Mouse (Mus musculus): ENCODE data around the gene Olfr211. TPM values are rescaled to one million over a fixed set of nuclear protein-coding genes. Genes with fewer than 3 reads are reported as not detected.
"Not testable (repeated sequence)": the region's sequence is repeated elsewhere in the genome, so short reads cannot be mapped to it uniquely, and the experiment has no call there.

The Olfr211 gene
- not detected in 2 replicates for polyA plus RNA-seq (2012; rRNA removed)

DNA sequence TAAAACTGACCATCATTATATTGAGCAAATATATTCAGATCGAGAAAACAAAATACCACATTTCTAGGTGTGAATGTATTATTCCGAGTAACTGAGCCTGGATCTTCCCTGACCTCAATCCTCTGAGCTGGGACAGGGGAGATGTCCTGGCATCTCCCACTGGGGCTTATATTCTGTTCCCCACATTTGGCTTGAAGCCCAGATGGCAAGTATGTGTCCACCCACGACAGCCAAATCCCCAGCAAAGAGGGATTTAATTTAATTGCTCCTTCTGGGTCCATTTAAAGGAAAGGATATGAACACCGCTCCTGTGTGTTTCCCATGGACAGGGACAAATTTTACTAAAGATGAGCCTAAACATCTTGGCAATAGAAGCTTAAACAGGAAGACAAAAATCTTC lies at the start of gene Olfr211:
Gene Olfr211, plus strand, starts transcription at position 301 of the 400 bp plus-strand sequence.
- no peak for DNase-seq (ENCODE audit: low read depth, low spot score)
- 70% methylated on average over 4 of the region's 4 CpGs for WGBS

DNA sequence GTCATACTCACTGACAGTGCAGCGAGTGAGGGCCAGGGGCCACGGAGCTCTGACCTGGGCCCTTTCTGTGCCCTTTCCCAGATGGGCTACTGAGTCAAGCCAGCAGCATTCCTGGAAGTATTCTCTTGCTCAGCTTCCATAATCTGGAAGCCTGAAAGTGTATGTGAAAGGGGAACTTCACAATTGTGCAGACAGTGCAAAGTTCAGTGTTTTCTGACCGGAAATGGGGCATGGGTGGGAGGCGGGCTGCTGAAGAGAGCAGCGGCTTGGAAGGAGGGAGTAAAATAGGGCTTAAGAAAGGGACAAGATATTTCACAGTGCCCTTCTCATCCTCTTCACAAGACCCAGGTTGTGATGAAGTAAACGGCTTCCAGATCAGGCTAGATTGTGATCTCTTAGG lies 49.4 kb upstream of the Olfr211 start:
- WGBS = 69% methylated on average over 6 of the region's 6 CpGs
- DNase-seq (ENCODE audit: low read depth, low spot score) = no peak

DNA sequence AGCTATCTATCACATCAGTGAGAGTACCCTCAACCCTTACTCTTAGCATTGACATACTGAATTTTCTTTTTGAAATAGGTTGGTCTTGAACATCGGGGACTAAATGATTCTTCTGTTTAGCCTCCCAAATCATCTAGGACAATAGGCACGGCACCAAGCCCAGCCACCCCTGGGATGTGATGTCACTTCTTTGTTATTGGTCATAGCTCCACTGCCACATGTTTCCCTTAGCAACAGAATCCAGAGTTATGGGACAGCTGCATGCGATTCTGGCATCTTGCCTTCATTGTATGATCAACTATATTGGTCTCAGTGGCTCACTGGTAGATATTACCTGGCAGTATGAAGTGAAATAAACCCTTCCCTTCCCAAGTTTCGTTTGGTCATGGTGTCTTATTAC lies 48.4 kb upstream of the Olfr211 start:
- WGBS = 57% methylated on average over 4 of the region's 4 CpGs
- no peak for DNase-seq (ENCODE audit: low read depth, low spot score)

DNA sequence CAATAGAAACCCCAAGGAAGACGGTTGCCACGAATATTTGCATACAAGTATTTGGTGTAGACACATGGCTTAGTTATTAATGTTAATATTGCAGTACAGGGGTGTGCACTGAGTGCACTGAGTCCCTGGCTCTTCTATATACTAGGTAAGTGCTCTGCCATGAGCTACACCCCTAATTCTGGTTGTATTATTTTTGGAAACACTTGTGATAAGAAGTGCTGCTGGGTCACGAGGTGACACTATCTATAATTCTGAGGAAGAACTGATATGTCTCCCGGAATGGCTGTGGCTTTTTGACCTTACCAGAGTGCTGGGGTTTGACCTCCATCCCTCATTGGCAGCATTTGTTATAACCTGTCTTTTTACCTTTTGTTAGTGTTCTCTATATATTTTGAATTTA lies 48.0 kb upstream of the Olfr211 start:
- DNase-seq (ENCODE audit: low read depth, low spot score) = no peak
- 64% methylated on average over 4 of the region's 4 CpGs for WGBS

DNA sequence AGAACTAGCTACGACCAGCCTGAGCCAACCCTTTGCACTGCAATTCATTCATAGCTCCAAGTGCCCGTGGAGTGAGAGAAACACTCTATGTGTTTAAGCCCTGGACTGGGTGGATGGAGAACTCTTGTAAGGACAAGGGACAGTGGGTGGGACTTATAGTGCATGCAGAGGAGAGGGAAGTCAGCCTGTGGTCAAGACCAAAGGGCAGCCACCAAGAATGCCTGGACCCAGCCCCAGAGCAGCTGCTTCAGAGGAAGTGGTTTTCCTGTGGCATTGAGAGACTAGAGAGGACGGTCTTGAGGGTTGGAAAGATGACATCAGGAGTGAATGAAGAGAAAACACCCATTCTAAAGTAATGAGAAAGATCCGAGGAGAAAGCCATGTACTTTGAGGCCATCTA lies 33.1 kb upstream of the Olfr211 start:
- no peak for DNase-seq (ENCODE audit: low read depth, low spot score)
- 57% methylated on average over 4 of the region's 4 CpGs for WGBS

DNA sequence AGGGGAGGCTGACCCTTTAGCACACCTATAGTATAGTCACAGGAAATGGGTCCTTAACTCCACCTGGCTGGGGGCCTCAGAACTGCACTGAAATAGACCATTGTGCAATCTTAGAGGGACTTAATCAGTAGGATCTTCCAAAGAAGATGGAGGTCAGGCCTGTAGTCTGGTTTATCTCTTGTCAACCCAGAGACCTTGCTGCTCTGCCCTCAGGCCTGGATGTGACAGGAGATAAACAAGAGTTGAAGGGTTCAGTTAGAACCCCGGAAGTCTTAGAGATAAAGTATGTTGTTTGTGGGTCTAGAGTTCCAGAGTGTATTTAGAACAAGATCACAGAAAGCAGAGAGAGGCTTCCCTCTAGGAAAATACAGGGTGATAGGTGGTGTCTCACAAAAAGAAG lies 32.4 kb upstream of the Olfr211 start:
- 73% methylated on average over 1 of the region's 1 CpGs for WGBS
- no peak for DNase-seq (ENCODE audit: low read depth, low spot score)

DNA sequence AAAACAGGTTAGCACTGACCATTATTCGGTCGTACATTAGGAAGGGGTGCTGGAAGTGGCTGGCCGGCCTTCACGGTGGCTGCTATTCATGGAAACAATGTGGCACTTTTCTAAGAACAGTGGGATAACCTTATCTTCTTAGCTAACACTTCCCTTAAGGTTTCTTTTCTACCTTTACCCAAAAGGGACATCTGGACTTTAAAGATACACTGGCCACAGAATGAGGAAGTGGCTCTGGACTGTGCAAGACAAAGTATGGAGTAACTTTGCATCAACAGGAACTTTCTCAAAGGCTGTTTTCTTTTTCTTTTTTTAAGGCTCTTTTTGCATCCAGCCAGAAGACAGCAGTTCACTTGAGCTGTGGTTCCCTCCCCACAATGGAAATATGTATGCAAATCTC lies 30.2 kb upstream of the Olfr211 start:
- DNase-seq (ENCODE audit: low read depth, low spot score) = no peak
- WGBS = 71% methylated on average over 4 of the region's 4 CpGs

DNA sequence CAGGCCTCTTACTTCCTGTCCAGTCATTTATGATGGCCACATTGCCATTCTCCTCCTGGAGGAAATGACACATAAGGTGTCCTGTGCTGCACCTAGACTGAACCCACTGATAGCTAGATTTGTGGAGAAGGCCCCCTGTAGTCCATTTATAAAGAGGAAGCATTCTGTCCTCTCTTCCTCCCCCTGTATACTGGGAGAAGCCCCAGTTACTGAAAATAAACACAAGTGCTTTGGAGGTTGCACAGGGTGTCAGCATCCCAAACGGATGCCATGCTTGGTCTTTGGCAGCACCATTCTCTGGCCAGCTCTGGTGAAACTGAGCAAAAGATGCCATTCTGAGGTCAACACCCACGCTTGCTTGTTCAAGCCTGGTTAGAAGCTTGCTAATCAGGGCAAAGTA lies 29.7 kb upstream of the Olfr211 start:
- WGBS = 73% methylated on average over 2 of the region's 2 CpGs
- no peak for DNase-seq (ENCODE audit: low read depth, low spot score)

DNA sequence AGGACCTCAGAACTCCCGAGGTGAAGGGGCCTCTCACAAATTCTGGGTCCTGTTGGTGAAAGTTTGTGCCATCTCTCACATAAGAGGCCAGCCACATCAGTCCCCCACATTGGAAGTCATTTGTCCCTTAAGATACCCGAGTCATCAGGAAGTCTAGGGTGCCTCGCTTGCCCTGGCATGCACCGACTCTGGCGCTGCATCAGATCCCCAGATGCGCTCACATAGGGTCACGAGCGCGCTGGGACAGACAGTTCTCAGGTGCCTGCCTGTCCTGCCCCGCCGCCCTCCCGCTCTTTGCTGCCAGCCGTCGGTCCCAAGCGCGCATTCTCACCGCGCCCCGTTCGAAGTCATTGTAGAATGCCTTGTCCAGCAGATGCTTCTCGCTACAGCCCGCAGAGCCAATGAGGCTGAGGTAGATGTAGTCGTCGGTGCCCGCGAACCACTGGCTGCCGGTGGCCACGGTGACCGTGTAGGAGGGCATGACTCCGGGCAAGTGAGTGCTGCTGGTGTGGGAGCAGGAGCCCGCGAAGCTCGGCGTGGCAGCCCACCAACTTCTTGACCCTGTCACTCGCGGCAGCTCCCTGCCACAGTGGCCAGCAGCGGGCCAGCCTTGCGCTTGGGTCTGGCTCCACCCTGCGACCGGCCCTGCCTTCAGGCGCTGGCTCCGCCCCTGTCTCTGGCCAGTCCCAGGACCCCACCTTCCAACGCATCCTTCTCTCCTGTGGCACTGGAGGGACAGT lies 28.2 kb upstream of the Olfr211 start, which contains the start of gene Alox5:
Gene Alox5, minus strand, starts transcription at position 635 of the 740 bp plus-strand sequence.
- 3% methylated on average over 43 of the region's 43 CpGs for WGBS
- DNase-seq (ENCODE audit: low read depth, low spot score) = no peak

DNA sequence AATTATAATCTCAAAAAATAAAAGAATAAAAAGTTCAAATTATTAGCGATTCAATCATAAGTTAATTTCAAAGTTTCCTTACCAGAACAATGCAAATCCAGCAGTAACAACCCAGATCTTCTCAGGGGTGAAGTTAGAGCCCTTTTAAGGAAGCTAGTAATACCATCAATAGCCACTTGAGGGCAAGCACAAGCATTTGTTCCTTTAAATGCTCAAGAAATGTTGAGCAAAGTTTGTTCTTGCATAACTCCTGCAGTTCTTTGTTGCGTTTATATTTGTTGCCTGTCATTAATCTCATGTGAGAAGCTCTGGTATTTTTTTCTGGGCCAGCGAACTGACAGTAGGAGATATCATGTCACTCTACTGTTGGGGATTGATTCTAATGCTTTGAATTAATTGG lies 20.8 kb upstream of the Olfr211 start:
- no peak for DNase-seq (ENCODE audit: low read depth, low spot score)
- WGBS = 19% methylated on average over 3 of the region's 3 CpGs

DNA sequence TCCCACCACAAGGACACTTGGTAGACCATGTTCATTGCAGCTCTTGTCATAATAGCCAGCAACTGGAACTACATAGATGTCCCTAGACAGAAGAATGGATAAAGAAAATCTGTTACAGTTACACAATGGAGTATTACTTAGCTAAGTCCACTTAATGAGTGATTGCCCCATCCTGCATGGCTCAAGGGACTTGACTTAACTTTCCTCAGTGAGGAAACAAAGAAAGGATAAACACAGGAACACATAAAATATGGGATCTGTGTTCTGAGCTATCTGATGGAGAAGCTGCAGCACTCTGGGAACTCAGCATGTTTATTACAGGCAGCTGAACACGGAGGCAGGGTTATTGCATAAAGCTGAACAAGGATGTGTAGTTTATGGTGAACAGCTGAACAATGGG lies 3.8 kb upstream of the Olfr211 start:
- DNase-seq (ENCODE audit: low read depth, low spot score) = no peak
- 21% methylated on average over 1 of the region's 1 CpGs for WGBS

DNA sequence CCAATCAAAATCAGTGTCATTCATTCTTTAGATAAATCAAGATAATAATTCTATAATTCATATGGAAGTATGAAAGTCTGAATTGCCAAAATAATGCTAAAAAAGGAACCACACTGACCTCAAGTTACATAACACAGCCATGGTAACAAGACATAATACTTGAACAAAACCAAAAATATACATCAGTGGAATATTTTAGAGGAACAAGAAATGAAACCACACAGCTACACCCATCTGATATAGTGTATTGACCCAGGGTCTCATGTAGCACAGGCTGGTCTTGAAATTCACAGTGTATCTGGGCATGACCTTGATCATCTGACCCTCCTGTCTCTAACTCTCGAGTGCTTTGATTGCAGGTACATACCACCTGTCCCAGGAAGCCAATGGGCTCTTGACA lies 2.1 kb upstream of the Olfr211 start:
- no peak for DNase-seq (ENCODE audit: low read depth, low spot score)

DNA sequence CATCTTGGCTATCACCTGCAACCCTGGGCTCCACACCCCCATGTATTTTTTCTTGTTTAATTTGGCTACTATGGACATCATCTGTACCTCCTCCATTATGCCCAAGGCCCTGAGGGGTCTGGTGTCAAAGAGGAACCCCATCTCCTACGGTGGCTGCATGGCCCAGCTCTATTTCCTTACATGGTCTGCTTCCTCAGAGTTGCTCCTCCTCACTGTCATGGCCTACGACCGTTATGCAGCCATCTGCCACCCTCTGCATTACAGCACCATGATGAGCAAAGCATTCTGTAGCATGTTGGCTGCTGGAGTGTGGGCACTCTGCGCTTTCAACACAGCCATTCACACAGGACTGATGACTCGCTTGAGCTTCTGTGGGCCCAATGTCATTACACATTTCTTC lies 4.9 kb downstream of the Olfr211 start:
- no peak for DNase-seq (ENCODE audit: low read depth, low spot score)
- WGBS = 79% methylated on average over 5 of the region's 5 CpGs

More for the DNA sequence above, 2.1 kb upstream of the Olfr211 start:
- WGBS = 35% methylated on average over 1 of the region's 1 CpGs

DNA sequence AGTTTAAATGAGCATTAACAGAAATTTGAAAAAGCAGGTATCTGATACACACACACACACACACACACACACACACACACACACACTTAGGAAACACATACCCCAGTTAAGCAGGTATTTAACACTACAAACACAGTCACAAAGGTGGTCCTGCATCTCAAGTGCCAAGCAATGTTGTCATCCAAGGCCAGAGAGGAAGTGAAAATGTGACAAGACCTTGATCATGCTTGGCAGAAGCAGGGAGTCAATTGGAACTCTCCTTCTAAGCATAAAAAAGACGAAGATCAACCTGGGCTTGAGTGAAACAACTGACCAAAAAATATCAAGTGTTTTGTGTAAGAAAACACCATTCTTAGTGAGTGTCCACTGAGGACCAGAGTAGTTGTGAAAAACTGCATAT lies 7.1 kb downstream of the Olfr211 start:
- 84% methylated on average over 1 of the region's 1 CpGs for WGBS
- DNase-seq (ENCODE audit: low read depth, low spot score) = no peak

DNA sequence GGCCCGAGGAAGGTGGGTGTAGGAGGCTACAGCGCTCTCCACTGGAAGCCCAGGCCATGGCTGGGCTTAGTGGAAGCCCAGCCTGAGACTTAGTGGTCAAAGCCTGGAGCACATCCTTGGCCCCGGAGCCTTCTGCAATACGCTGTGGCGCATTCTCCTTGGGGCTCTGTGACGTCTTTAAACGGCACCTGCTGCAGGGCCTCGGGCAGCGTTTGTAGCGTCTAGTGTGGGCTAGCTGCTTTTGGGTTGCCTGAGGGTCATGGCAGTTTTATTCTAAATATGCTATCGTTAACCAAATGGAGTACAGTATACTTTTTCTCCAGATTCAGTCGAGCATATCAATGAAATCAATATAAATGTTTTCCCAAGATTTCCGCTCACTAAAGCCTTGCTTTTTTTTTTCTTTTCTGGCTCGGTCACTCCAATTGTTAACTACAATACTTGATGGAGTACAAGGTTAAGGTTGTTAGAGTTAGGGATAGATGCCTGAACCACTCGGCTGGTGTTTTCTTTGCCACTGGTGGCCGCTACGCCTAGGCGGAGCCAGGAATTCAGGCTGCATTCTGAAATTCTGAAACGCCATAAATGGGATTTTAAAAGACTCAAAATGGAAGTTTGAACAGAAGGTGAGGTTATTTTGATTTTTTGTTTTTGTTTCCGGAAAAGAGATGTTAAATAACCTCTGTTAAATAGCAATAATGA lies 17.6 kb downstream of the Olfr211 start, which contains the start of gene Olfr212:
Gene Olfr212, plus strand, starts transcription at position 215 of the 702 bp plus-strand sequence.
- DNase-seq (ENCODE audit: low read depth, low spot score) = not testable (repeated sequence)
- 91% methylated on average over 20 of the region's 20 CpGs for WGBS

DNA sequence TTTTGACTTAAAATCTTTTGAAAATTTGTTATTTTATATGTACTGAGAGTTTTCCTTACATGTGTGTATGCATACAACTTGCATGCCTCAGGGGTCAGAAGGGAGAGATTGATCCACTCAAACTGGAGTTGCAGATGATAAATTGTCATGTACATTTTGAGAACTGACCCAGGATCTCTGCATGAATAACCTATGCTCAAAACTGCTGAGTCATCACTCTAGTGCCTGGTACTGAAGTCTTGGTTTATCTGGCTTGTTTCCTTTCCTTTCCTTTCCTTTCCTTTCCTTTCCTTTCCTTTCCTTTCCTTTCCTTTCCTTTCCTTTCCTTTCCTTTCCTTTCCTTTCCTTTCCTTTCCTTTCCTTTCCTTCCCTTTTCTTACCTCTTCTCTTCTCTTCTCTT lies 25.9 kb downstream of the Olfr211 start:
- no peak for DNase-seq (ENCODE audit: low read depth, low spot score)

DNA sequence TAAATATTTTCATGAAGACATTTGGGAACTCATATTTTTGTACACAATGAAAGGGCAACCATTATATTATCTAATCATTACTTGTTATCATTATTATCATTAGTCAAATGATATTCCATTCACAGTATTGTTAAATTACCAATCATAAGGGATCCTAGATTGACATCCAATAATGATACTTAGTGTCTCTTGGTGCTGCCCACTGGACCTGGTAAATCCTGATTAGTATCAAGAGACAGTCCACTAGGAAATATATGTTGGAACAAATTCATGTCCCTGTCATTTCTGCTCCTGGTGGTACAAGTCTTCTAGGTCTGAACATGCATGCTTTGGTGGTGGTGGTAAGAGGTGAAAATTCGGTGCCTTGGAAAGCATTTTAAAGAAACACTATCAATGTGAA lies 49.3 kb downstream of the Olfr211 start, which contains the start of gene Olfr213:
Gene Olfr213, plus strand, starts transcription at position 301 of the 400 bp plus-strand sequence.
- 81% methylated on average over 1 of the region's 1 CpGs for WGBS

DNA sequence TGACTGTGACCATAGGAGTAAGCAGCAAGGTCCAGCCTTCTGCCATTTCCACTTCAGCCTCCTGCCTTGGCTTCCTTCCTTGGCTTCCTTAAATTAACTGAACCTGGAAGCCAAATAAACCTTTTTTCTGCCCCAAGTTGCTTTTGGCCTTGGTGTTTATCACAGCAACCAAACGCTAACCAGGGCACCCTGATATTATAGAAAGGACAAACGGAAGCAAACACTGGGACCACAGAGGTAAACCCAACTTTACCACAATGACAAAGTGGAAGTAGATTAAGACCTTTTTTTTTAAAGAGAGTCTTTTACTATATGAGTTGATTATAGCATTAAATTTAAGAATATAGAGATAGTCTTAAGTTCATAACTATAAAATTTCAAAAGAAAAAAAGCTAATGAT lies 53.6 kb downstream of the Olfr211 start:
- DNase-seq (ENCODE audit: low read depth, low spot score) = no peak
- WGBS = 72% methylated on average over 2 of the region's 2 CpGs

More for the DNA sequence above, 49.3 kb downstream of the Olfr211 start, which contains the start of gene Olfr213:
- no peak for DNase-seq (ENCODE audit: low read depth, low spot score)

All from large intestine, adult 2 months (tissue).